Mouse (Mus musculus) urinary bladder, postnatal 0 days (tissue): ENCODE results near the gene Trappc2. TPM values are rescaled to one million over a fixed set of nuclear protein-coding genes. Genes with fewer than 3 reads are reported as not detected.

Experiments used
- polyA plus RNA-seq: library from polyadenylated mRNA; unstranded; fragments of >200 nt; fragmentation: Nextera tagmentation; extraction: Ambion mirVana; gene quantifications from 2 replicates; pipeline ENCODE4 v1.2.1, GENCODE M21; 2015

The Trappc2 gene
- 29.4 and 32.4 TPM in 2 replicates for polyA plus RNA-seq

GRCm38 (mm10) chrX:166440036-166440615 lies at the start of gene Trappc2:
Gene Trappc2 (plus strand): TSS chrX:166440574.

GRCm38 (mm10) chrX:166440616-166441063 lies 266 bp downstream of the Trappc2 start, which contains the start of gene Ofd1:
Gene Ofd1 (minus strand): TSS chrX:166440704.

GRCm38 (mm10) chrX:166479365-166479983 lies 39.1 kb downstream of the Trappc2 start, which contains the start of gene Rab9:
Gene Rab9 (minus strand): TSS chrX:166479867.

Other genes with a start within 250 kb of the Trappc2 start
- 21.8 and 23.9 TPM in 2 replicates for gene Gpm6b, start 201.7 kb upstream of the Trappc2 start, polyA plus RNA-seq
- 4.1 and 4.5 TPM in 2 replicates for gene Ofd1, start 130 bp downstream of the Trappc2 start, polyA plus RNA-seq
- gene Rab9, start 39.3 kb downstream of the Trappc2 start, polyA plus RNA-seq: 41.9 and 51.0 TPM in 2 replicates
- 2.8 and 3.0 TPM in 2 replicates for gene Tceanc, start 78.0 kb downstream of the Trappc2 start, polyA plus RNA-seq
- gene Egfl6, start 145.1 kb downstream of the Trappc2 start, polyA plus RNA-seq: 2.0 and 2.2 TPM in 2 replicates